Mouse (Mus musculus): ENCODE measurements around the gene Sbno2.

Sbno2 gene

GRCm38 (mm10) chr10:80123932-80124562, 18.7 kb upstream of the Sbno2 start:
- DNase-seq (ENCODE audit: low read depth, low spot score), result no peak

GRCm38 (mm10) chr10:80121639-80122038, 16.3 kb upstream of the Sbno2 start:
- no peak for DNase-seq (ENCODE audit: low read depth, low spot score)

GRCm38 (mm10) chr10:80120146-80120545, 14.8 kb upstream of the Sbno2 start:
- DNase-seq (ENCODE audit: low read depth, low spot score), result no peak

GRCm38 (mm10) chr10:80118552-80118951, 13.2 kb upstream of the Sbno2 start:
- no peak for DNase-seq (ENCODE audit: low read depth, low spot score)

- no peak for DNase-seq (ENCODE audit: low read depth, low spot score)
These were observed 12.4 kb upstream of the Sbno2 start for GRCm38 (mm10) chr10:80117736-80118135.

GRCm38 (mm10) chr10:80116927-80117691, 11.7 kb upstream of the Sbno2 start:
- peak; percentile 69 for DNase-seq (ENCODE audit: low read depth, low spot score)

GRCm38 (mm10) chr10:80116563-80116926, 11.2 kb upstream of the Sbno2 start:
- DNase-seq (ENCODE audit: low read depth, low spot score), result no peak

- no peak for DNase-seq (ENCODE audit: low read depth, low spot score)
These were observed 10.6 kb upstream of the Sbno2 start for GRCm38 (mm10) chr10:80115944-80116335.

- peak; percentile 100 for DNase-seq (ENCODE audit: low read depth, low spot score)
These were observed 10.0 kb upstream of the Sbno2 start, which contains the start of gene Stk11 for GRCm38 (mm10) chr10:80115290-80115943. Gene Stk11, plus strand, starts transcription at chr10:80115803.

GRCm38 (mm10) chr10:80114341-80115284, 9.2 kb upstream of the Sbno2 start:
- DNase-seq (ENCODE audit: low read depth, low spot score), result peak; percentile 92

- DNase-seq (ENCODE audit: low read depth, low spot score), result no peak
These were observed 2.3 kb upstream of the Sbno2 start for GRCm38 (mm10) chr10:80107678-80108077.

GRCm38 (mm10) chr10:80105926-80106325, 555 bp upstream of the Sbno2 start:
- DNase-seq (ENCODE audit: low read depth, low spot score), result no peak

- DNase-seq (ENCODE audit: low read depth, low spot score), result no peak
These were observed 1.2 kb downstream of the Sbno2 start for GRCm38 (mm10) chr10:80104181-80104580.

- DNase-seq (ENCODE audit: low read depth, low spot score), result no peak
These were observed 2.3 kb downstream of the Sbno2 start for GRCm38 (mm10) chr10:80103032-80103431.

- peak; percentile 77 for DNase-seq (ENCODE audit: low read depth, low spot score)
These were observed 3.0 kb downstream of the Sbno2 start for GRCm38 (mm10) chr10:80102216-80102915.

- DNase-seq (ENCODE audit: low read depth, low spot score), result no peak
These were observed 4.4 kb downstream of the Sbno2 start for GRCm38 (mm10) chr10:80100982-80101381.

GRCm38 (mm10) chr10:80098630-80099029, 6.7 kb downstream of the Sbno2 start:
- no peak for DNase-seq (ENCODE audit: low read depth, low spot score)

GRCm38 (mm10) chr10:80097275-80097674, 8.1 kb downstream of the Sbno2 start:
- no peak for DNase-seq (ENCODE audit: low read depth, low spot score)

GRCm38 (mm10) chr10:80095547-80095946, 9.8 kb downstream of the Sbno2 start:
- DNase-seq (ENCODE audit: low read depth, low spot score), result no peak

- DNase-seq (ENCODE audit: low read depth, low spot score), result no peak
These were observed 10.7 kb downstream of the Sbno2 start for GRCm38 (mm10) chr10:80094684-80095083.

GRCm38 (mm10) chr10:80094085-80094484, 11.3 kb downstream of the Sbno2 start:
- no peak for DNase-seq (ENCODE audit: low read depth, low spot score)
